In the genomic region with DNA sequence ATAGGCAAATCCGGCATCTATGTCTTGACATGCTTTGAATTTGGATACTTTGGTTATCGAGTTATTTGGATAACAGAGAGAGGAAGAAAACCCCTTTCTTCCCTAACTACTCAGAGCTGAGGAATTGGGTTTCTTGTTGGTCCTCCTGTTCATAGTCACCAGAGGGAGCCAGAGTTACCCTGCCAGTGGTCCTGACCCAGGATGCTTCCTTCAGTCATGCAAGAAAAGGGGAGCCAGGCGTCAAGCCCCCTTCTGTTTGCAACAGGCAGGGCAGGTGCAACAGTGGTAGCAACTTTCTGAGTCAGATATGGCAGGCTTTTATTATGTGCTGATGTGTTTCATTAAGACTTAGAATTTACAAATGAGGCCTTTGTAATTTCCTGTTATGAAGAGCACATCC, we compare ENCODE assay signal across 8 mouse cellular contexts.
DNase-seq lines count a peak whose midpoint lies in the region; ATAC-seq lines count a peak whose summit lies in the region.

No protein-coding gene starts in this region.

- H3K4me3 ChIP-seq in kidney, embryonic 16.5 days (ENCODE audit: low read length), result no peak overlapping the region
- no peak overlapping the region for H3K4me3 ChIP-seq in forebrain, embryonic 15.5 days
- H3K4me3 ChIP-seq in midbrain, embryonic 10.5 days, result no peak overlapping the region

- no peak overlapping the region for H3K4me2 ChIP-seq in kidney, embryonic 16.5 days (replicated peaks; ENCODE audit: low read depth, low read length)
- no peak overlapping the region for H3K4me2 ChIP-seq in forebrain, embryonic 15.5 days (replicated peaks)

- no peak overlapping the region for H3K9ac ChIP-seq in kidney, embryonic 16.5 days (replicated peaks; ENCODE audit: low read length)
- no peak overlapping the region for H3K9ac ChIP-seq in forebrain, embryonic 15.5 days (replicated peaks)

- H3K9me3 ChIP-seq in kidney, embryonic 16.5 days (ENCODE audit: low read length), result no peaks in the 10 kb centered on the region
- no peaks in the 10 kb centered on the region for H3K9me3 ChIP-seq in forebrain, embryonic 15.5 days
- H3K9me3 ChIP-seq in midbrain, embryonic 10.5 days (replicated peaks), result no peaks in the 10 kb centered on the region

- H3K27me3 ChIP-seq in kidney, embryonic 16.5 days (ENCODE audit: insufficient read depth, low read length), result no peaks in the 10 kb centered on the region
- H3K27me3 ChIP-seq in forebrain, embryonic 15.5 days, result no peaks in the 10 kb centered on the region
- no peaks in the 10 kb centered on the region for H3K27me3 ChIP-seq in midbrain, embryonic 10.5 days (ENCODE audit: low read depth, poor library complexity, severe bottlenecking)

- ATAC-seq in kidney, embryonic 16.5 days (ENCODE audit: low FRiP score, low TSS enrichment), result no peak
- ATAC-seq in forebrain, embryonic 15.5 days (replicated peaks), result peak; percentile 66; the same call in 1 of the 2 replicates

- DNase-seq in kidney, postnatal 10 days, result peak; percentile 16
- DNase-seq in CD4-positive, CD25-positive, alpha-beta regulatory T cell, adult 2 months (ENCODE audit: low read depth, low spot score), result peak; percentile 66
- peak; percentile 57 for DNase-seq in T-cell, adult 2 months (ENCODE audit: low spot score)
- DNase-seq in midbrain, embryonic 10.5 days (ENCODE audit: low spot score), result peak; percentile 39
- DNase-seq in MN1 (ENCODE audit: low spot score), result no peak
- DNase-seq in urinary bladder, postnatal 36 days (ENCODE audit: low spot score in 2 of 2), result no peak

- no peak overlapping the region for H3K27ac ChIP-seq in kidney, embryonic 16.5 days (ENCODE audit: low read length)
- no peak overlapping the region for H3K27ac ChIP-seq in forebrain, embryonic 15.5 days (replicated peaks)
- H3K27ac ChIP-seq in midbrain, embryonic 10.5 days (replicated peaks), result no peak overlapping the region

- 39% methylated on average over 3 of the region's 3 CpGs for WGBS in kidney, embryonic 16.5 days
- WGBS in forebrain, embryonic 15.5 days, result 35% methylated on average over 3 of the region's 3 CpGs
- 33% methylated on average over 3 of the region's 3 CpGs for whole genome bisulfite sequencing in midbrain, embryonic 10.5 days

- H3K36me3 ChIP-seq in kidney, embryonic 16.5 days (ENCODE audit: insufficient read depth, low read length), result no peaks in the 10 kb centered on the region
- no peaks in the 10 kb centered on the region for H3K36me3 ChIP-seq in forebrain, embryonic 15.5 days
- H3K36me3 ChIP-seq in midbrain, embryonic 10.5 days, result no peaks in the 10 kb centered on the region

- H3K4me1 ChIP-seq in kidney, embryonic 16.5 days (ENCODE audit: insufficient read depth, low read length), result no peaks in the 10 kb centered on the region
- no peaks in the 10 kb centered on the region for H3K4me1 ChIP-seq in forebrain, embryonic 15.5 days
- H3K4me1 ChIP-seq in midbrain, embryonic 10.5 days, result no peaks in the 10 kb centered on the region

Comparison
In these comparisons a context has a peak if more than half of its experiments do, and no peak if none do; other contexts are left out.
1. DNase-seq: peak in kidney, postnatal 10 days (single experiment), CD4-positive, CD25-positive, alpha-beta regulatory T cell, adult 2 months (single experiment), T-cell, adult 2 months (single experiment) and midbrain, embryonic 10.5 days (single experiment); none in MN1 (single experiment) and urinary bladder, postnatal 36 days (0 of 2).